Mouse (Mus musculus): ENCODE data around the gene Rev3l. TPM values are rescaled to one million over a fixed set of nuclear protein-coding genes. Genes with fewer than 3 reads are reported as not detected.
A peak's percentile ranks its signal among the peaks of the same experiment; 100 is the strongest.

Gene Rev3l
- total and polyA plus RNA-seq, 3 experiments, result 5.9 to 12.9 (median 9.5) TPM

- Histone ChIP-seq H3K4me1 (ENCODE audit: control insufficient read depth, insufficient read depth, low read length) (no peaks in the 10 kb centered on the region), H3K9ac (ENCODE audit: low read depth, low read length) (no peak overlapping the region), H3K27ac (no peak overlapping the region), H3K36me3 (ENCODE audit: control insufficient read depth, insufficient read depth, low read length) (no peaks in the 10 kb centered on the region; the same call in 1 of the 2 replicates), H3K27me3 (ENCODE audit: control insufficient read depth, insufficient read depth, low read length) (no peaks in the 10 kb centered on the region), H3K79me2 (replicated peaks; ENCODE audit: control insufficient read depth, insufficient read depth, low read length) (no peaks in the 10 kb centered on the region; the same call in 1 of the 2 replicates), H3K4me3 (no peak overlapping the region)
- TF ChIP-seq POLR2A (IDR thresholded peaks at IDR 0.05; ENCODE audit: insufficient read depth, low read depth, low read length) (no peak), CTCF (IDR thresholded peaks at IDR 0.05) (no peak), EP300 (IDR thresholded peaks at IDR 0.05; ENCODE audit: insufficient read depth, low read depth, low read length) (no peak)
- DNase-seq, result no peak
- WGBS, result 84% methylated on average over 3 of the region's 3 CpGs
- intact Hi-C loops (cut with DNase I), result no loop called here
Observed at GRCm38 (mm10) chr10:39785241-39785640, 53.3 kb downstream of the Rev3l start.

- no peak overlapping the region for H3K27ac ChIP-seq
- H3K9ac ChIP-seq (ENCODE audit: low read depth, low read length), result no peak overlapping the region
- no peaks in the 10 kb centered on the region for H3K4me1 ChIP-seq (ENCODE audit: control insufficient read depth, insufficient read depth, low read length)
- H3K36me3 ChIP-seq (ENCODE audit: control insufficient read depth, insufficient read depth, low read length), result no peaks in the 10 kb centered on the region; the same call in 1 of the 2 replicates
- TF ChIP-seq POLR2A (IDR thresholded peaks at IDR 0.05; ENCODE audit: insufficient read depth, low read depth, low read length), result no peak
- intact Hi-C loops (cut with DNase I), result no loop called here
- no peak overlapping the region for H3K4me3 ChIP-seq
- DNase-seq, result no peak
- H3K27me3 ChIP-seq (ENCODE audit: control insufficient read depth, insufficient read depth, low read length), result no peaks in the 10 kb centered on the region
- H3K79me2 ChIP-seq (replicated peaks; ENCODE audit: control insufficient read depth, insufficient read depth, low read length), result no peaks in the 10 kb centered on the region
- 85% methylated on average over 1 of the region's 1 CpGs for WGBS
Observed at GRCm38 (mm10) chr10:39793295-39793694, 61.4 kb downstream of the Rev3l start.

- no peaks in the 10 kb centered on the region for H3K79me2 ChIP-seq (replicated peaks; ENCODE audit: control insufficient read depth, insufficient read depth, low read length)
- WGBS, result 83% methylated on average over 3 of the region's 3 CpGs
- TF ChIP-seq EP300 (IDR thresholded peaks at IDR 0.05; ENCODE audit: insufficient read depth, low read depth, low read length), result no peak
- peak; percentile 59 for TF ChIP-seq CTCF (IDR thresholded peaks at IDR 0.05)
- no peak for TF ChIP-seq POLR2A (IDR thresholded peaks at IDR 0.05; ENCODE audit: insufficient read depth, low read depth, low read length)
- H3K27ac ChIP-seq, result no peak overlapping the region
- no peak overlapping the region for H3K4me3 ChIP-seq
- peak; percentile 10 to 26 for DNase-seq
- intact Hi-C loops (cut with DNase I), result no loop called here
- H3K9ac ChIP-seq (ENCODE audit: low read depth, low read length), result no peak overlapping the region
- H3K27me3 ChIP-seq (ENCODE audit: control insufficient read depth, insufficient read depth, low read length), result no peaks in the 10 kb centered on the region
- H3K4me1 ChIP-seq (ENCODE audit: control insufficient read depth, insufficient read depth, low read length), result no peaks in the 10 kb centered on the region
- H3K36me3 ChIP-seq (ENCODE audit: control insufficient read depth, insufficient read depth, low read length), result no peaks in the 10 kb centered on the region
Observed at GRCm38 (mm10) chr10:39811507-39811906, 79.6 kb downstream of the Rev3l start.

GRCm38 (mm10) chr10:39842621-39843020, 110.7 kb downstream of the Rev3l start:
- Histone ChIP-seq H3K79me2 (replicated peaks; ENCODE audit: control insufficient read depth, insufficient read depth, low read length) (no peaks in the 10 kb centered on the region), H3K27me3 (ENCODE audit: control insufficient read depth, insufficient read depth, low read length) (no peaks in the 10 kb centered on the region), H3K4me3 (no peak overlapping the region), H3K27ac (no peak overlapping the region), H3K9ac (ENCODE audit: low read depth, low read length) (no peak overlapping the region), H3K36me3 (ENCODE audit: control insufficient read depth, insufficient read depth, low read length) (no peaks in the 10 kb centered on the region), H3K4me1 (ENCODE audit: control insufficient read depth, insufficient read depth, low read length) (no peaks in the 10 kb centered on the region)
- intact Hi-C loops (cut with DNase I), result no loop called here
- no peak for DNase-seq
- TF ChIP-seq CTCF (IDR thresholded peaks at IDR 0.05) (no peak), EP300 (IDR thresholded peaks at IDR 0.05; ENCODE audit: insufficient read depth, low read depth, low read length) (no peak), POLR2A (IDR thresholded peaks at IDR 0.05; ENCODE audit: insufficient read depth, low read depth, low read length) (no peak)
- 85% methylated on average over 1 of the region's 1 CpGs for WGBS

- WGBS, result 66% methylated on average over 2 of the region's 2 CpGs
- no peak for DNase-seq
- no peak overlapping the region for H3K9ac ChIP-seq (ENCODE audit: low read depth, low read length)
- TF ChIP-seq POLR2A (IDR thresholded peaks at IDR 0.05; ENCODE audit: insufficient read depth, low read depth, low read length) (no peak), CTCF (IDR thresholded peaks at IDR 0.05) (no peak), EP300 (IDR thresholded peaks at IDR 0.05; ENCODE audit: insufficient read depth, low read depth, low read length) (no peak)
- no peaks in the 10 kb centered on the region for H3K27me3 ChIP-seq (ENCODE audit: control insufficient read depth, insufficient read depth, low read length)
- no peak overlapping the region for H3K4me3 ChIP-seq
- H3K4me1 ChIP-seq (ENCODE audit: control insufficient read depth, insufficient read depth, low read length), result no peaks in the 10 kb centered on the region
- H3K27ac ChIP-seq, result no peak overlapping the region
- intact Hi-C loops (cut with DNase I), result no loop called here
- peaks cover 3% of the 10 kb centered on the region for H3K36me3 ChIP-seq (ENCODE audit: control insufficient read depth, insufficient read depth, low read length)
- H3K79me2 ChIP-seq (replicated peaks; ENCODE audit: control insufficient read depth, insufficient read depth, low read length), result no peaks in the 10 kb centered on the region
Observed at GRCm38 (mm10) chr10:39865509-39865908, 133.6 kb downstream of the Rev3l start.

GRCm38 (mm10) chr10:39888621-39889020, 156.7 kb downstream of the Rev3l start:
- no peaks in the 10 kb centered on the region for H3K79me2 ChIP-seq (replicated peaks; ENCODE audit: control insufficient read depth, insufficient read depth, low read length)
- H3K9ac ChIP-seq (ENCODE audit: low read depth, low read length), result no peak overlapping the region
- no peaks in the 10 kb centered on the region for H3K4me1 ChIP-seq (ENCODE audit: control insufficient read depth, insufficient read depth, low read length)
- no peaks in the 10 kb centered on the region for H3K36me3 ChIP-seq (ENCODE audit: control insufficient read depth, insufficient read depth, low read length)
- WGBS, result 47% methylated on average over 3 of the region's 3 CpGs
- intact Hi-C loops (cut with DNase I), result no loop called here
- no peak overlapping the region for H3K27ac ChIP-seq
- no peaks in the 10 kb centered on the region for H3K27me3 ChIP-seq (ENCODE audit: control insufficient read depth, insufficient read depth, low read length)
- no peak for DNase-seq
- TF ChIP-seq EP300 (IDR thresholded peaks at IDR 0.05; ENCODE audit: insufficient read depth, low read depth, low read length) (no peak), CTCF (IDR thresholded peaks at IDR 0.05) (no peak), POLR2A (IDR thresholded peaks at IDR 0.05; ENCODE audit: insufficient read depth, low read depth, low read length) (no peak)
- H3K4me3 ChIP-seq, result no peak overlapping the region
